8 mouse cellular contexts compared by ENCODE assay signal in the genomic region with DNA sequence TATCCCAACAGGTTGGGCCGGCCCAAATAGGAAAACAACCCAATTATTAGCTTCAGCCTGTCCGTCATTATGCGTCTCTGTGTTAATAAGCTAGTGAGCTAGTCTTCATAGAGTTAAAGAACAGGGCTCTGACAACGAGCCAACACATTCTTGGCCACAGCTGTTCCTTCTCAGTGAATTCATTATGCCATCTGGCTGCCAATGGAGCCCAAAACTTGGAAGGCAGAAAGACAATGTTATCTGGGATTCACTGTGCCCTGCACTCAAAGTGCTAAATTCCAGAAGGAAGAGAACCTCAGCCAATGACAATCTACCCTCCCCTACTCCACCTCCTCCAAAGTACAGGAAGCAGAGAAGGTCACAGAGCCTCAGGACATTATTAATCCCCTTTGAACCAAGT. TPM values are rescaled to one million over a fixed set of nuclear protein-coding genes. Genes with fewer than 3 reads are reported as not detected.
A peak's percentile ranks its signal among the peaks of the same experiment; 100 is the strongest.
DNase-seq lines count a peak whose midpoint lies in the region; ATAC-seq and TF ChIP-seq lines count a peak whose summit lies in the region.

No protein-coding gene starts in this region.

- no peak overlapping the region for H3K4me2 ChIP-seq in lung, postnatal 0 days (replicated peaks; ENCODE audit: low read depth, low read length)
- peak overlapping the region; percentile 34 for H3K4me2 ChIP-seq in myocyte (ENCODE audit: low read depth)

- H3K4me3 ChIP-seq in lung, postnatal 0 days (ENCODE audit: low read depth, low read length), result no peak overlapping the region
- no peak overlapping the region for H3K4me3 ChIP-seq in lung, adult 2 months (replicated peaks; ENCODE audit: extremely low read depth, low read depth, low read length)
- no peak overlapping the region for H3K4me3 ChIP-seq in myocyte

- ATAC-seq in lung, postnatal 0 days, result peak; percentile 46
- no peak for ATAC-seq in activated CD4-positive, CD25-positive, alpha-beta regulatory T cell, adult 4 months

- no peak for TF ChIP-seq CTCF in lung, postnatal 0 days (IDR thresholded peaks at IDR 0.05)
- TF ChIP-seq CTCF in lung, adult 2 months (IDR thresholded peaks at IDR 0.05; ENCODE audit: insufficient read depth, low read length), result no peak

- DNase-seq in cerebellum, adult 9-10 months, result peak; percentile 24
- no peak for DNase-seq in cerebellum, adult 11 months
- peak; percentile 59 for DNase-seq in lung, postnatal 0 days (ENCODE audit: low spot score)
- no peak for DNase-seq in lung, adult 2 months
- DNase-seq in kidney, postnatal 25 days, result peak; percentile 78 to 83
- no peak for DNase-seq in spleen, postnatal 14 days (ENCODE audit: low spot score in 2 of 2)

- no peak for TF ChIP-seq POLR2A in lung, adult 2 months (IDR thresholded peaks at IDR 0.05; ENCODE audit: borderline replicate concordance, extremely low read depth, low read depth, low read length)
- TF ChIP-seq POLR2A in myocyte (IDR thresholded peaks at IDR 0.05; ENCODE audit: insufficient read length, low read depth), result no peak

- 67% methylated on average over 4 of the region's 4 CpGs for WGBS in lung, postnatal 0 days
- WGBS in lung, adult 2 months, result 57% methylated on average over 4 of the region's 4 CpGs

- H3K4me1 ChIP-seq in lung, postnatal 0 days (ENCODE audit: insufficient read depth, low read depth, low read length), result no peaks in the 10 kb centered on the region
- H3K4me1 ChIP-seq in lung, adult 2 months (ENCODE audit: control insufficient read depth, insufficient read depth, low read length), result no peaks in the 10 kb centered on the region

- H3K27ac ChIP-seq in lung, postnatal 0 days (ENCODE audit: low read length), result no peak overlapping the region

- no peaks in the 10 kb centered on the region for H3K27me3 ChIP-seq in lung, postnatal 0 days (replicated peaks; ENCODE audit: insufficient read depth, low read length)
- H3K27me3 ChIP-seq in myocyte (ENCODE audit: control insufficient read depth, insufficient read depth, insufficient read length), result peaks cover 6% of the 10 kb centered on the region

- no peaks in the 10 kb centered on the region for H3K9me3 ChIP-seq in lung, postnatal 0 days (ENCODE audit: low read length)

- no peak overlapping the region for H3ac ChIP-seq in myocyte (ENCODE audit: control insufficient read depth, insufficient read length)

- H3K9ac ChIP-seq in lung, postnatal 0 days (replicated peaks; ENCODE audit: low read depth), result no peak overlapping the region

- no peak for TF ChIP-seq EP300 in lung, postnatal 0 days (IDR thresholded peaks at IDR 0.05)

- no peaks in the 10 kb centered on the region for H3K36me3 ChIP-seq in lung, postnatal 0 days (ENCODE audit: insufficient read depth, low read length)
- H3K36me3 ChIP-seq in myocyte (ENCODE audit: control insufficient read depth, insufficient read depth), result no peaks in the 10 kb centered on the region

- H3K79me2 ChIP-seq in myocyte (ENCODE audit: control insufficient read depth, insufficient read depth), result no peaks in the 10 kb centered on the region

TF ChIP-seq in myocyte, 11 proteins besides CTCF, POLR2A, EP300 and RAD21:
- no peak for TF ChIP-seq TCF12 (IDR thresholded peaks at IDR 0.05; ENCODE audit: insufficient read depth, poor library complexity, severe bottlenecking)
- peak in 2 of 3 experiments; percentile 62 to 89 for TF ChIP-seq MYOG (IDR thresholded peaks at IDR 0.05; ENCODE audit: control insufficient read depth in 1 of 3, insufficient read depth in 1 of 3, insufficient read length in 2 of 3, low read depth in 2 of 3)
- TF ChIP-seq USF1 (IDR thresholded peaks at IDR 0.05; ENCODE audit: low read depth), result no peak
- TF ChIP-seq TCF3 (IDR thresholded peaks at IDR 0.05; ENCODE audit: insufficient read length, low read depth), result no peak
- TF ChIP-seq MAX (IDR thresholded peaks at IDR 0.05; ENCODE audit: low read depth), result no peak
- TF ChIP-seq CEBPB (IDR thresholded peaks at IDR 0.05; ENCODE audit: insufficient read depth, poor library complexity, severe bottlenecking), result no peak
- TF ChIP-seq MYOD1 (IDR thresholded peaks at IDR 0.05; ENCODE audit: control insufficient read depth in 1 of 3, insufficient read length in 2 of 3, low read depth in 2 of 3), result peak; percentile 36 to 70 (median 60)
TF ChIP-seq in myocyte: peak in this region for 2.

RNA-seq across cellular contexts. Expression of a gene that starts 26.5 kb away (rescaled TPM):
- polyA plus RNA-seq in lung, postnatal 0 days (2015; fragmentation: Nextera tagmentation; extraction: Ambion mirVana), result 1.6 TPM in 2 replicates
- polyA plus RNA-seq in lung, adult 2 months (2012; rRNA removed), result 1.8 and 2.6 TPM in 2 replicates
- 0.01 TPM for polyA plus RNA-seq in myocyte (2012; fragmentation: generic; extraction: Trizol)
- not detected for polyA plus RNA-seq in activated CD4-positive, CD25-positive, alpha-beta regulatory T cell, adult 4 months (2017; shearing (Covaris generic))

RNA-seq across cellular contexts. Expression of a gene that starts 26.8 kb away (rescaled TPM):
- polyA plus RNA-seq in lung, postnatal 0 days (2015; fragmentation: Nextera tagmentation; extraction: Ambion mirVana), result 10.9 and 12.3 TPM in 2 replicates
- 25.6 and 38.8 TPM in 2 replicates for polyA plus RNA-seq in lung, adult 2 months (2012; rRNA removed)
- not detected for polyA plus RNA-seq in myocyte (2012; fragmentation: generic; extraction: Trizol)
- polyA plus RNA-seq in activated CD4-positive, CD25-positive, alpha-beta regulatory T cell, adult 4 months (2017; shearing (Covaris generic)), result not detected

RNA-seq across cellular contexts. Expression of a gene that starts 56.6 kb away (rescaled TPM):
- 12.1 and 13.1 TPM in 2 replicates for polyA plus RNA-seq in lung, postnatal 0 days (2015; fragmentation: Nextera tagmentation; extraction: Ambion mirVana)
- 48.5 and 61.2 TPM in 2 replicates for polyA plus RNA-seq in lung, adult 2 months (2012; rRNA removed)
- polyA plus RNA-seq in myocyte (2012; fragmentation: generic; extraction: Trizol), result 14.0 TPM
- polyA plus RNA-seq in activated CD4-positive, CD25-positive, alpha-beta regulatory T cell, adult 4 months (2017; shearing (Covaris generic)), result 10 to 100 TPM; 15.0 to 17.9 TPM

Comparison
In these comparisons a context has a peak if more than half of its experiments do, and no peak if none do; other contexts are left out.
1. DNase-seq: peak in cerebellum, adult 9-10 months (single experiment), lung, postnatal 0 days (single experiment) and kidney, postnatal 25 days (2 of 2); none in cerebellum, adult 11 months (single experiment), lung, adult 2 months (single experiment) and spleen, postnatal 14 days (0 of 2).
2. RNA of a gene that starts 26.8 kb away (polyA plus RNA-seq): 25.6 to 38.8 TPM in lung, adult 2 months and 10.9 to 12.3 TPM in lung, postnatal 0 days; not detected in myocyte (single experiment) and not detected in activated CD4-positive, CD25-positive, alpha-beta regulatory T cell, adult 4 months; every median in the first group is over 10 times any median in the second.